Mouse (Mus musculus): ENCODE measurements around the gene Odf3l1. TPM values are rescaled to one million over a fixed set of nuclear protein-coding genes. Genes with fewer than 3 reads are reported as not detected.

Gene Odf3l1
- total RNA-seq, 2 experiments from 2014 or later, result 2.0 to 3.2 TPM

GRCm38 (mm10) chr9:56843679-56844188 is 20.7 kb downstream of the Odf3l1 start:
- DNase-seq, result peak; percentile 85

- DNase-seq, result no peak
Measured at GRCm38 (mm10) chr9:56842303-56842719, 22.2 kb downstream of the Odf3l1 start.

GRCm38 (mm10) chr9:56841864-56842263 is 22.6 kb downstream of the Odf3l1 start:
- DNase-seq, result no peak

GRCm38 (mm10) chr9:56840721-56841120 is 23.8 kb downstream of the Odf3l1 start:
- DNase-seq, result no peak

GRCm38 (mm10) chr9:56835152-56835551 is 29.3 kb downstream of the Odf3l1 start:
- DNase-seq, result no peak

GRCm38 (mm10) chr9:56832900-56833299 is 31.6 kb downstream of the Odf3l1 start:
- DNase-seq, result no peak

- no peak for DNase-seq
Measured at GRCm38 (mm10) chr9:56831904-56832303, 32.6 kb downstream of the Odf3l1 start.

GRCm38 (mm10) chr9:56830162-56830561 is 34.3 kb downstream of the Odf3l1 start:
- DNase-seq, result peak; percentile 51

- no peak for DNase-seq
Measured at GRCm38 (mm10) chr9:56828841-56829240, 35.6 kb downstream of the Odf3l1 start.

GRCm38 (mm10) chr9:56828146-56828545 is 36.3 kb downstream of the Odf3l1 start:
- DNase-seq, result no peak

GRCm38 (mm10) chr9:56825476-56826213 is 38.8 kb downstream of the Odf3l1 start:
- peak; percentile 23 for DNase-seq

GRCm38 (mm10) chr9:56824900-56825299 is 39.6 kb downstream of the Odf3l1 start:
- DNase-seq, result peak; percentile 46

- no peak for DNase-seq
Measured at GRCm38 (mm10) chr9:56810916-56811315, 53.6 kb downstream of the Odf3l1 start.

- no peak for DNase-seq
Measured at GRCm38 (mm10) chr9:56807990-56808389, 56.5 kb downstream of the Odf3l1 start.

GRCm38 (mm10) chr9:56803146-56803545 is 61.3 kb downstream of the Odf3l1 start:
- DNase-seq, result no peak

Other genes starting within 250 kb of the Odf3l1 start
- 1 to 10 TPM; 2.6 to 5.1 TPM for gene Lingo1, start 68.2 kb downstream of the Odf3l1 start, total RNA-seq (2021)
- 10 to 100 TPM; 14.8 to 20.7 TPM for gene Cspg4, start 354 bp upstream of the Odf3l1 start, total RNA-seq (2021)
- 10 to 100 TPM; 16.6 to 19.5 TPM for gene Snx33, start 63.7 kb upstream of the Odf3l1 start, total RNA-seq (2021)
- 10 to 100 TPM; 84.4 to 87.6 TPM for gene Imp3, start 72.8 kb upstream of the Odf3l1 start, total RNA-seq (2021)
- gene Snupn, start 86.2 kb upstream of the Odf3l1 start, total RNA-seq (2021), result 10 to 100 TPM in 1 of 2 experiments, 1 to 10 TPM in 1; 9.7 to 11.4 TPM
- 10 to 100 TPM; 39.3 to 41.1 TPM for gene Ptpn9, start 130.2 kb upstream of the Odf3l1 start, total RNA-seq (2021)
- 10 to 100 TPM; 53.0 to 59.1 TPM for gene Sin3a, start 207.4 kb upstream of the Odf3l1 start, total RNA-seq (2021)